Mouse (Mus musculus) liver, postnatal 0 days (tissue): ENCODE measurements around the gene Kcnip1.

ENCODE experiments used
- CTCF ChIP-seq: sonication (generic); IDR thresholded peaks from 2 replicates; pipeline ENCODE4 v1.5.1; 2016; ENCODE audit warnings: antibody characterized with exemption, low read depth
- EP300 ChIP-seq: IDR thresholded peaks from 2 replicates; pipeline ENCODE4 v1.6.1; 2016; ENCODE audit warnings: antibody characterized with exemption, low read depth, mild to moderate bottlenecking

- TF ChIP-seq CTCF (no peak), EP300 (no peak)
Observed at GRCm38 (mm10) chr11:33579621-33580020, 413.3 kb downstream of the Kcnip1 start.
